Mouse (Mus musculus) hindlimb bud, embryonic 11.5 days (tissue): Measurements from ENCODE around the gene Chn2.

Source experiments
- DNase-seq: peaks from one replicate; pipeline ENCODE4 v3.0.0-alpha.2; 2012; ENCODE audit warnings: low read depth, low spot score; ENCODE audit errors: extremely low spot score

Chn2 gene

DNA sequence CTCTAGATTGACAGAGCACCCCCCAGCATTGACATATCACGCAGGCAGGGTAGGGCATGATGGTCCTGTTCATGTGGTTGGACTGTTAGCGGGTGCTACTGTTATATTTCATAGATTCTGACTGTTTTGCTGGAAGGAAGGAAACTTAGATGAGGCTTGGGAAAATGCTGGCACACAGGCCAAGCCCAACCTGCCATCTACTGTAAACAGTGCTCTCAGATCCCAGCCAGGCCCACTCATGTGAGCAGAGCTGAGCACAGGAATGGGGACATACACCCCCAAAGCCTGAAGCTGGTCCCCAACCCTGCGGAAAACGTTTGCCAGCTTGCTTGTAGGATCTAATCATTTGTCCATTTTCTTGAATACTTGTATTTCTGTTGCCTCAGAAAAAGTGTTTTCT lies 32.1 kb downstream of the Chn2 start:
- DNase-seq: no peak

DNA sequence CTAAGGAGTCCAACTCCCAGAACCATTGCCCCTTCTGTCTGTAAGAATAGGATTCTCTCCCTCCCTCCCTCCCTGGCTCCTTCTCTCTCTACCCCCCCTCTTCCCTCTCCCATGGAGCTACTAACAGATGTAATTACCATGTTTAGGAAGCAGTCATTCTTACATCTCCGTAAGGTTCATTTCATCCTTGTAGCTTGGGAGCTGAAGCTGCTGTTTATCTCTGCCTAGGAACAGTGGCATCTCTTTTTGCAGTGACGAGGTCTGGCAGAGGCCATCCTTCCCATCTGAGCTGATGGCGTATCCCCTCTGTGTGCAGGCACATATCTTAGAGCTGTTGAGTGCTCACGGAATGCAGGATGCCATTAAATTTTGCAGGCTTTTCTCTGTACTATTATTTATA lies 35.1 kb downstream of the Chn2 start:
- DNase-seq: no peak

DNA sequence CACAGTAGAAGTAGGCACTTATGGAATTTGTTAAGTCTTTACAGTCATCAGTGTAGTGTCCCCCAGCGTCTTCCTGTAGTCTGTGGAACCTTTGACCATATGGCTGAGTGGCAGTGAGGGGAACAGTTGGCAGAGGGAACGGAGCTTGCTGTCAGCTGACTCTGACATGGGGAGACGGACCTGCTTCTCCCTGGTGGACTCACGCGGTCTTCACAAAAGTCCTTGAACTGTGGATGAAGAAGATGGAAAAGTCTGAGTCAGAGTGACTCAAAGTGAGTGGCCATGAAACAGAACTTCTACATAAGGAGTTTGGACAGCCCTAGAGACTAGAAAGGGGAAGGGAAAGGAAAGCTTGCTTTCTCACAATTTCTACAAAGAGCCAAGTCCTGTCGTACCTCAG lies 36.1 kb downstream of the Chn2 start:
- DNase-seq: no peak

DNA sequence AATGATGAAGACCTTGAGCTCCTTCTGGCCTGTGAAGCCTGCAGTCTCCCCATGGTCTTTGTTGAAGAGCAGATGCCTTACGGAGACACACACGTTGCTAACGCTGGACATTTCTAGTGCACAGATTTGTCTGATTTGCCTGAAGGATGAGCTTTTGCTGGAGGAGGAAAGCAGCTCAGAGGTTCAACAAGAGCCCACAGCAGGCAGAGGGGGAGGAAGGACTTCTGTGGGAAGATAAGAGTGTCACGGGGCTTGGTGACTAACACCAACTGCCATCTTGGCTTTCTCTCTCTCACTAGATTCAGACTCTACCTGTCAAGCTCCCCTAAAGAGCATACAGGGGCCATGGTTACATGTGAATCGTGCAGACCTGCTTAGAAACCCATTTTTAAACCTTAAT lies 37.3 kb downstream of the Chn2 start:
- DNase-seq: no peak

DNA sequence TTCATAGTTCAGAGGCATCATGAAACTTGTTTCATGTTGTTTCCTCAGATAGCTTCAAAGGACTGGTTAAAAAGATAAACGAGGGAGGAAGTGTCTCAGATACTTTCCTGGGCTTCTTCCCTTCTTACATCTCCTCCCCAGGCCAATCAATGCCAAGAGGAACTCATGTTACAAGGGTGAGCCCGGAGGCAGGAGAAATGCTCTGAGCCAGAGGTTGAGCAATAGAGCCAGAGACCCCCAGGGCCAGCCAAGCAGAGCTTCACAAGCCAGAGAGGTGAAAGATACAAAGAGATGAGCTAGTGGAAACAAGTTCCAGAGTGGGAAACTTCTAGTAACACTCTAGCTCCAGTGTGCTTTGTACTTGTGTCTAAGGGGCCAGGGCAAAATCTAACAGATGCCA lies 38.9 kb downstream of the Chn2 start:
- no peak for DNase-seq

GRCm38 (mm10) chr6:54079881-54080280 lies 40.5 kb downstream of the Chn2 start:
- no peak for DNase-seq

DNA sequence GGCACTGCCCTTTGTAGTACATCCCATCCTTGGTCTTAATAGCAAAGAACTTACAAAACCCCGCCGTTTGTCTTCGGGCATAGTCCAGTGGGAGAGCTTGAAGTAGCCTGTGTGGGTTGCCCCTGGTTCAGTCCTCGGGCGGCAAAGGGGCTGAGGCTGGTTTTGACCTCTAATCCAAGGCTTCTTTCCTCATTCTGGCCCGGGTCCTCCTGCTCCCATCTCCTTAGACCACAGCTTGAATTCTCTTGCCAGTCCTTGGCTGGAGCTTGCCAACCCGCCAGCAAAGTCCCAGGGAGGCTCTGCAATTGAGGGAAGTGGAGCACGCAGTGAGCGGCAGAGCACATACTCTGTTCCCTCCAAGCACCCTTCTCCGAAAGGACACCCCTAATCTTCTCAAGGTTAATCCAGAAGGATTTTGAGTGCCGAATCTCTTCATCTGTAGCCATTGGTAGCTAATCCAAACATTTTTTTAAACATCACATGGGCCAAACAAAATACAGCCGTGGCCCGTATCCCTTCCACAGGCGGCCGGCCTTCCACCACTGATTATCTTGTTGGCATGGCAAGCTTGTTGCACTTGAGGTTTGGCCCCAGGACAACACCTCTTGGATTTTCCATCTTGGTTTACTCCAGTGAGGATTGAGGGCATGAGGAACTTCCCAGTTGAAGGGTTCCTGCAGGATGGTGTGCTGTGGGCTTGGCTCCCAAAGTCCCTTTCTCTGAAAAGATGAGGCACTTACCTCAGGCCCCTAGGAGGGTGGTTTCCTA lies 41.3 kb downstream of the Chn2 start:
- DNase-seq: no peak

DNA sequence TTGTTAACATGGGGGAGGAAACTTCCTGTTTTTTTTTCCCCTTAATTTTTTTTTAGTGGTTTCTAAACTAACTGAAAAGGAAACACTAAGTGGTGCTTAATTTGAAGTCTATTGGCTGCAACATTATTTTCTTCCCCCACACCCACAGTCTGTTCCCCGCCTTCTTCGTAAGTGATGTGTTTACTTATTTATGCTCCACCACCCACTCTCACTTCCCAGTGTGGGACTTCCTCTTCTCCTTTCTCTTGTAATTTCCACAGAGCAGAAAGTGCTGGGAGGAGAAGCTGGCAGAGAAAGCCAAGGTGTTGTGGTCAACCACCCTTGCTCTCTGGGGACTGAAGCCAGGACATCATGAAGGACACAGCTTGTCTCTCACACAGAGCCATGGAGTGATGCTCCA lies 43.2 kb downstream of the Chn2 start:
- DNase-seq: no peak

DNA sequence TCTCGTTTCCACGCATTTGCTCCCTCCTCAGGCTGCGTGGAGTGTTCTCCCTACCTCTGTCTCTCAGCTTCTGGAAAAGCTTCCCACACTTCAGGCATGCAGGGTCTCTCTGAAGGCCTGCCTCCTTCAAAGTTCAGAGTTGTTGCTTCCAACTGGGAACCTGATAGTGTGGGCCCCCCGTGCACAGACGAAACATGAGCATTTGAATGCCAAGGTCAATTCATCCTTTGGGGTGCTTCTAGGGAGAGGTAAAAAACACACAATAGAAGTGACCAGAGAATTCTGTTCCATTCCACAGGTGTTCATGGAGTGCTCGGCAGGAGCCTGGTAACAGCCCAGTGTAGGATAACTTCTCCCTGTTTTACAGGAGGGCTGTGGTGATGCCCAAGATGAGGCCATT lies 44.7 kb downstream of the Chn2 start:
- DNase-seq: no peak

- DNase-seq: no peak
These were observed 45.7 kb downstream of the Chn2 start for GRCm38 (mm10) chr6:54085009-54085408.

DNA sequence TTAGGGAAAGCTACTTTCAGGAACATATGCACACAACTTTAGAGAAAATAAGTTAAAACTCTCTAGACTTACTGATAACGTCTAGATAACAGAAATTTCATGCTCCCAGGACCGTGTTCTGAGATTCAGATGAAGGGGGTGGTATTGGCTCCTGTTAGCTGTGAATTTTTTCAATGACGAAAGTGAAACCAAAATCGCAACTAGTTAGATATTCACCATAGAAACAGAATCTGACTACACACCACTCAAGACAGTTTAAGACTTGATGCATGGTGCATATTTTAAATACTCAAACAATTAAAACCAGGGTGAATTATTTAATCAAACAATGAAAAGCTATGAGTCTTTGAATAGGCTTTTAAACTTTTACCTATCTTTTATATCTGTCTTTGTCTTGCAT lies 48.8 kb downstream of the Chn2 start:
- no peak for DNase-seq

DNA sequence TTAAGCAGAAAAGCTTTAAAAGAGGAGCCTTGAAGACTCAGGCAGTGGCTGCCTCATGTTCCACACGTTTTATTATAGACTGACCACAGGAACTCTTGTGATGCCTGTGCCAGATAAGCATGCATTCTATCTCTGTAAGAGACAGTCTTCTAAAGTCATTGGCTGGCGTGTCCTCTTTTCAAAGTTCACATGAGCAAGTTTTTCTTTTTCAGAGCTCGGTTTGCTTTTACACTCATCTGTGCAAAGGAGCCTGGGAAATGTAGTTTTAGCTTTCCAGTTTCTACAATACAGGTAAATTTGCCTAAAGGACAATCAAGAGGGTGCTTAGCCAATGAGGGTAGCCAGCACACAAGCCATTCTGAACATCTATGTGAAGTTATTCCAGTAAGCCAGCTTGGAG lies 51.5 kb downstream of the Chn2 start:
- no peak for DNase-seq

GRCm38 (mm10) chr6:54092920-54093319 lies 53.6 kb downstream of the Chn2 start:
- DNase-seq: no peak

DNA sequence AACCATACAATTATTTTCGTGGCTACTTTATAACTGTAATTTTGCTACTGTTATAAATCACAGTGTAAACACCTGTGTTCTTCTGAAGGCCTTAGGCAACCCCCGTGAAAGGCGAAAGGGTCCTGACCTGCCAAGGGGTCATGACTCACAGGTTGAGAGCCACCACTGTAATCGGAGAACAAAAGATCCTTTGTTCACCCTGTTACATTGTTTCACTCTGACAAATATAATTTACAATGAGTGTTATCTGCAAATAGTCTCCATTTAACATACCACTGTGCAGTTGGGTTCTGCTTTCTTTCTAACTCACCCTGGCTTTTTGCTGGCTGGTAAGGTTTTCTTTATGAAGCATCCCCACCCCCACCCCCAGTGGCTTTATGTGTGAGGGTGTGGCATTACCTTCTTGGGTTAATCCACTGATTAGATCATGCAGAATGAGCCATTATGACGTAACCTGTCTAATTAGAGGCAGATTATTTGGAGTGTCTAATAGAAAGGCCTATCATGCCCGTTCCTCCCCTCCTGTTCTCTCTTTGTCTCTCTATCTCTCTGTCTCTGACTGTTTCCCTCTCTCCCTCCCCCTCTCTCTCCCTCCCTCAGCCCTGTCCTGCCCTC lies 56.9 kb downstream of the Chn2 start:
- DNase-seq: no peak

GRCm38 (mm10) chr6:54096836-54097235 lies 57.5 kb downstream of the Chn2 start:
- no peak for DNase-seq

DNA sequence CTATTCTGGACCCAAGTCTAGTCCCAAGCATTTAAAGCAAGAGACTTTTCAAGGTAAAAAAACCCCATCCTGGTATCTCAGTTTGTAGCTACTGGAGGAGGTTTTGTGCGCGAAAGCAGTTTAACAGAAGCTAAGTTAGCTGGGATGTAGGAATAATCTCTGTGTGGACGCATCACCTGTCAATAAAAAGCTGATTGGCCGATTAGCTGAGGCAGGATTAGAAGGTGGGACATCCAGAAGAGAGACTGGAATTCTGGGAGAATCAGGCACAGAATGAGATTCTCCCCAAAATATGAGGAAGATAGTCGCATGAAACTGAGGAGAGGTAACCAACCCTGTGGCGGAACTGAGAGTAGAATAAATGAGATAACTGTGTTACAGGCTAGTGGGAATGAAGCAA lies 59.0 kb downstream of the Chn2 start:
- no peak for DNase-seq

GRCm38 (mm10) chr6:54099659-54100058 lies 60.3 kb downstream of the Chn2 start:
- no peak for DNase-seq

DNA sequence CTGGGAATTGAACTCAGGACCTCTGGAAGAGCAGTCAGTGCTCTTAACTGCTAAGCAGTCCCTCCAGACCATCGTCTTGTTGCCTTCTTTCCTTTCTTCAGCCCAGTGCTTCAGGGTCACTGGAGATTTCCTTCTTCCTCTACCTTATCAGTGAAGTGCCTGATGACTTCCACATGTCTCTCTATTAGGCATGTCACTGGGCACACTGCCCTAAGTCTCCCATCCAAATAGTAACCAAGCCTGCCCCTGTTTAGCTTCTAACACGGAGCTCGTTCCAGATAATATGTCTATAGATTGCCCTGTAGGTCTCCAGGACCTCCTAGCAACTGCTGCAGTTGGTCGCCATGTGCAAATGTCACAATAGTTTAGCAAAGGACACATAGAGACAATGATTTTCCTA lies 62.9 kb downstream of the Chn2 start:
- DNase-seq: no peak

GRCm38 (mm10) chr6:54103276-54103975 lies 64.1 kb downstream of the Chn2 start:
- no peak for DNase-seq

DNA sequence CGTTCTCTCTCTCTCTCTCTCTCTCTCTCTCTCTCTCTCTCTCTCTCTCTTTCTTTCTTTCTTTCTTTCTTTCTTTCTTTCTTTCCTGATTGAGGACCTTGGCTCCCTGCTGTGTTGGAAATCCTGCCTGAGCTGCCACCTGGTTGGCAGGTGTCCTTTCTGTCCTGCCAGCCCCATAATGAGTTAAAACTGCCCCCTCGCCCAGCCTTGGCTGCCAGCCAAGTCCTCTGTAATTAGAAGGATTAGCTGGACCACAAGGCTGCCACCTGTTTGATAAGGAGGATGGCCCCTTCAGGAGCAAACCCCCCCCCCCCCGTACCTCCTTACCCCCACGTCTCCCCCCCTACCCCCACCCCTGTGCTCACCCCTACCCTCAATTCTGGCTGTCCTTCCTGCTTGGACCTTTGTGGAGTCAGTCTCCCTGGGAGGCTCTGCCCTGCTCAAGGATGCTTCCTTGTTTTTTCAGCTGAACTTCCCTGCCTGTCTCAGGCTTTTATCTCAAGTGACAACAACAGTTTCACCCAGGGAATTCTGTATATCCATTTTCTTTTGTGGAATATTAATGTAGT lies 72.1 kb downstream of the Chn2 start:
- DNase-seq: no peak

- no peak for DNase-seq
These were observed 74.0 kb downstream of the Chn2 start for GRCm38 (mm10) chr6:54113338-54113737.

- no peak for DNase-seq
These were observed 75.1 kb downstream of the Chn2 start for GRCm38 (mm10) chr6:54114412-54114811.
